Mouse (Mus musculus): ENCODE results near the gene Slc8a3.

GRCm38 (mm10) chr12:81278031-81278430 is 54.9 kb downstream of the Slc8a3 start:
- TF ChIP-seq CTCF (IDR thresholded peaks at IDR 0.05; ENCODE audit: control insufficient read depth, insufficient read depth, low read length), result no peak
- TF ChIP-seq POLR2A (IDR thresholded peaks at IDR 0.05; ENCODE audit: borderline replicate concordance, control insufficient read depth, low read depth, low read length), result no peak
